Mouse (Mus musculus): Measurements from ENCODE around the gene Fam170b. TPM values are rescaled to one million over a fixed set of nuclear protein-coding genes. Genes with fewer than 3 reads are reported as not detected.

Fam170b gene
- total and polyA plus RNA-seq, 2 experiments from 2014 or later: 0.12 TPM; not detected in 1

DNA sequence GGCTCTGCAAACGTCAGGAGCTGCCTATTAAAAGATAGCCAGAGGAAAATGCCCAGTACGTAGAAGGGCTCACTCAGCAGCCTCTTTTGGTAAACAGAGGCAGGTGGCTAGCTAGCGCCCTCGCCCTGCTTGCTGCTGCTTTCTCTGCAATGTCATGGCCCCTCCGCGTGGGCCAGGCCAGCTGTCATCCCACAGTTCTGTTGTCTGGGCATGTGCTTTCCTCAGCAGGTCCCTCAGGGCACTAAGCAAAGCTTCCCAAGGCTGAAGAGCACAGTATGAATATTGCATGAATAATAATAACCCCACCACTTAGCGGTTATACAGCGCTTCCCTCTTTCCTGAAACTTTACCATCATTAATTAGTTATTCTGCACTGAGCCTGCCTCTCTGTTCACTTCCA lies 37.4 kb upstream of the Fam170b start:
- no peak overlapping the region for H3K4me2 ChIP-seq (ENCODE audit: low read depth, low read length)
- DNase-seq (ENCODE audit: low spot score) (no peak), ATAC-seq (ENCODE audit: insufficient read depth, low read depth) (no peak)
- no peak overlapping the region for H3K27ac ChIP-seq (ENCODE audit: low read depth)
- no peaks in the 10 kb centered on the region for H3K36me3 ChIP-seq (replicated peaks; ENCODE audit: control insufficient read depth, insufficient read depth, low read length)
- no peak overlapping the region for H3K4me3 ChIP-seq (ENCODE audit: low read depth, low read length)
- H3K9ac ChIP-seq (replicated peaks; ENCODE audit: low read depth, low read length): no peak overlapping the region
- H3K27me3 ChIP-seq (ENCODE audit: control insufficient read depth, insufficient read depth, low read length): no peaks in the 10 kb centered on the region
- 78% methylated on average over 8 of the region's 8 CpGs for WGBS
- no peaks in the 10 kb centered on the region for H3K9me3 ChIP-seq (replicated peaks; ENCODE audit: control insufficient read depth, low read length)
- no peaks in the 10 kb centered on the region for H3K4me1 ChIP-seq (ENCODE audit: control insufficient read depth, insufficient read depth)
- TF ChIP-seq EP300 (IDR thresholded peaks at IDR 0.05; ENCODE audit: low read depth) (no peak), CTCF (IDR thresholded peaks at IDR 0.05; ENCODE audit: low read depth) (no peak)

- Histone ChIP-seq H3K9me3 (replicated peaks; ENCODE audit: control insufficient read depth, low read length) (no peaks in the 10 kb centered on the region), H3K4me1 (ENCODE audit: control insufficient read depth, insufficient read depth) (no peaks in the 10 kb centered on the region), H3K4me3 (ENCODE audit: low read depth, low read length) (no peak overlapping the region), H3K36me3 (replicated peaks; ENCODE audit: control insufficient read depth, insufficient read depth, low read length) (no peaks in the 10 kb centered on the region), H3K4me2 (ENCODE audit: low read depth, low read length) (no peak overlapping the region), H3K27me3 (ENCODE audit: control insufficient read depth, insufficient read depth, low read length) (no peaks in the 10 kb centered on the region), H3K9ac (replicated peaks; ENCODE audit: low read depth, low read length) (no peak overlapping the region), H3K27ac (ENCODE audit: low read depth) (no peak overlapping the region)
- TF ChIP-seq CTCF (IDR thresholded peaks at IDR 0.05; ENCODE audit: low read depth) (no peak), EP300 (IDR thresholded peaks at IDR 0.05; ENCODE audit: low read depth) (no peak)
- 84% methylated on average over 2 of the region's 2 CpGs for WGBS
- no peak for ATAC-seq (ENCODE audit: insufficient read depth, low read depth)
- DNase-seq (ENCODE audit: low spot score): no peak
These were observed 36.0 kb upstream of the Fam170b start for GRCm38 (mm10) chr14:32797803-32798202.

- DNase-seq (ENCODE audit: low spot score) (no peak), ATAC-seq (ENCODE audit: insufficient read depth, low read depth) (no peak)
- Histone ChIP-seq H3K36me3 (replicated peaks; ENCODE audit: control insufficient read depth, insufficient read depth, low read length) (no peaks in the 10 kb centered on the region), H3K27ac (ENCODE audit: low read depth) (no peak overlapping the region), H3K9ac (replicated peaks; ENCODE audit: low read depth, low read length) (no peak overlapping the region), H3K4me1 (ENCODE audit: control insufficient read depth, insufficient read depth) (no peaks in the 10 kb centered on the region), H3K27me3 (ENCODE audit: control insufficient read depth, insufficient read depth, low read length) (no peaks in the 10 kb centered on the region), H3K4me2 (ENCODE audit: low read depth, low read length) (no peak overlapping the region), H3K4me3 (ENCODE audit: low read depth, low read length) (no peak overlapping the region), H3K9me3 (replicated peaks; ENCODE audit: control insufficient read depth, low read length) (no peaks in the 10 kb centered on the region)
- 77% methylated on average over 4 of the region's 4 CpGs for WGBS
- no peak for TF ChIP-seq EP300 (IDR thresholded peaks at IDR 0.05; ENCODE audit: low read depth)
- no peak for TF ChIP-seq CTCF (IDR thresholded peaks at IDR 0.05; ENCODE audit: low read depth)
These were observed 35.4 kb upstream of the Fam170b start for GRCm38 (mm10) chr14:32798355-32798754.

DNA sequence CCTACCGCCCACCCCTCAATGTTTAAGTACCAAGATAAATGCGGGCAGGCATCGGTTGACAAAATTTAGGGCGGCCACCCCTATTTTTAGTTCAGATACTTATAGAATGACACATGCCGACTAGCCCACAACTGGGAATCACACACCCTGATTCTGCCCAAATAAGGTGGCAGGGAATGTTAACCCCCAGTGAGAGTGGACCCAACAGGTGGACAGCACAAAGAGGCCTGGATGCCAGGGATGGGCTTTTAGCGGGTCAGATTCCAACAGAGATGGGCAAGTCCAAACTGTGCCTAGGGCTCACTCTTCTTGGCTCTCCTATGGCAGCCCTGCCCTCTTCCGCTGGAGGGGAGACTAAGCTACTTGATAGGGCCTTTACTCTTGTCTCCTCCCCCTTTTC lies 33.7 kb upstream of the Fam170b start:
- H3K9ac ChIP-seq (replicated peaks; ENCODE audit: low read depth, low read length): no peak overlapping the region
- H3K4me3 ChIP-seq (ENCODE audit: low read depth, low read length): no peak overlapping the region
- 52% methylated on average over 7 of the region's 7 CpGs for WGBS
- TF ChIP-seq EP300 (IDR thresholded peaks at IDR 0.05; ENCODE audit: low read depth) (no peak), CTCF (IDR thresholded peaks at IDR 0.05; ENCODE audit: low read depth) (no peak)
- no peak for DNase-seq (ENCODE audit: low spot score)
- no peak for ATAC-seq (ENCODE audit: insufficient read depth, low read depth)
- H3K27ac ChIP-seq (ENCODE audit: low read depth): no peak overlapping the region
- no peak overlapping the region for H3K4me2 ChIP-seq (ENCODE audit: low read depth, low read length)
- H3K27me3 ChIP-seq (ENCODE audit: control insufficient read depth, insufficient read depth, low read length): no peaks in the 10 kb centered on the region
- no peaks in the 10 kb centered on the region for H3K9me3 ChIP-seq (replicated peaks; ENCODE audit: control insufficient read depth, low read length)
- no peaks in the 10 kb centered on the region for H3K4me1 ChIP-seq (ENCODE audit: control insufficient read depth, insufficient read depth)
- H3K36me3 ChIP-seq (replicated peaks; ENCODE audit: control insufficient read depth, insufficient read depth, low read length): no peaks in the 10 kb centered on the region

DNA sequence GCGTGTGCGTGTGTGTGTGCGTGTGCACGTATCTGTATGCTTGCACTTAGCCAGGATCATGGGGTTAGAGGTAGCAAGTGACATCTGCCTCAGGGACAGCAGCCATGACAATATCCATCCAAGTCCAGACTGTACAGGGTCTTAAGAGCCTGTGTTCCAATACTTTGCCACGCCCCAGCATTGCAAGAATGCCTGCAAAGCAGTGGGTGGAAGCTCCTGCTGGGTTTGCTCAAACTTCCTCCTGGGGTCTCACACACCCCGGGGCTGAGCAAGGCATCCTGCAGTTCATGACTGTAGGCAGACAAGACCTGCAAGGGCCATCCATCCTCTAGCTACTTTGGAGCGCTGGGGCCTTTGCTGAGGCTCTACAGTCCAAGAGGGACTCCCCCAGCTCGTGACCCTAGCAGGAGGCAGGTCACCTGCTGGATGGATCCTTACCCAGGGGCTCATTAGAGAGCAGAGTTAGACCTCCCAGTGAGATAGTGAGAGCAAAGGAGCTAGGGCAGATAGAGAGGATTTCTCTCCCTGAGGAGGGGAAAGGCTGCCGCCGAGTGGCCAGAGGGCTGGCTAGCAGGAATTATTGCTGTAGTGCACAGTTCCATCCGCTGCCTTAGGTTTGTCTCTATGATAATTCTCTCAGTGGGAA lies 32.6 kb upstream of the Fam170b start:
- Histone ChIP-seq H3K9me3 (replicated peaks; ENCODE audit: control insufficient read depth, low read length) (no peaks in the 10 kb centered on the region), H3K36me3 (replicated peaks; ENCODE audit: control insufficient read depth, insufficient read depth, low read length) (no peaks in the 10 kb centered on the region), H3K27ac (ENCODE audit: low read depth) (no peak overlapping the region), H3K4me2 (ENCODE audit: low read depth, low read length) (no peak overlapping the region), H3K9ac (replicated peaks; ENCODE audit: low read depth, low read length) (no peak overlapping the region), H3K27me3 (ENCODE audit: control insufficient read depth, insufficient read depth, low read length) (no peaks in the 10 kb centered on the region), H3K4me3 (ENCODE audit: low read depth, low read length) (no peak overlapping the region), H3K4me1 (ENCODE audit: control insufficient read depth, insufficient read depth) (no peaks in the 10 kb centered on the region)
- DNase-seq (ENCODE audit: low spot score) (peak; percentile 43), ATAC-seq (ENCODE audit: insufficient read depth, low read depth) (no peak)
- TF ChIP-seq EP300 (IDR thresholded peaks at IDR 0.05; ENCODE audit: low read depth) (no peak), CTCF (IDR thresholded peaks at IDR 0.05; ENCODE audit: low read depth) (peak; percentile 66)
- 66% methylated on average over 11 of the region's 11 CpGs for WGBS

DNA sequence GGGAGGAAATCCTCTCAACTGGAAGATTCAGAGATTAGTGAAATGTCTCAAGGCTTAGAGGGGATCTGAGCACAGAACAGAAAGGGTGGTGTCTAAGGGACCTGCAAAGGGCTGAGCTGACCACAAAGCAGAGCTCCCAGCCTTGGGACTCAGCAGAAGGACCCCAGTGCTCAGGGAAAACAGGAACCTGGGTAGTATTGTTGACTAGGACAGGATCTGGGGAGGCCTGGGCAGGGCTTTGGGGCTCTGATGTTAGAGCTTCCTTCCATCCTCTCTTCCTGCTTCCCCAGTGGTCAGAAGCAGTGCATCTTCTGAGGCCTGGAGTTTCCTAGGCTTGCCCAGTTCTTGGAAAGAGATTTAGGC lies 32.1 kb upstream of the Fam170b start:
- no peak for ATAC-seq (ENCODE audit: insufficient read depth, low read depth)

More for the DNA sequence above, 32.1 kb upstream of the Fam170b start:
- no peak overlapping the region for H3K4me3 ChIP-seq (ENCODE audit: low read depth, low read length)
- H3K27me3 ChIP-seq (ENCODE audit: control insufficient read depth, insufficient read depth, low read length): no peaks in the 10 kb centered on the region
- no peak overlapping the region for H3K4me2 ChIP-seq (ENCODE audit: low read depth, low read length)
- H3K36me3 ChIP-seq (replicated peaks; ENCODE audit: control insufficient read depth, insufficient read depth, low read length): no peaks in the 10 kb centered on the region
- TF ChIP-seq CTCF (IDR thresholded peaks at IDR 0.05; ENCODE audit: low read depth) (no peak), EP300 (IDR thresholded peaks at IDR 0.05; ENCODE audit: low read depth) (no peak)
- H3K27ac ChIP-seq (ENCODE audit: low read depth): no peak overlapping the region
- no peak overlapping the region for H3K9ac ChIP-seq (replicated peaks; ENCODE audit: low read depth, low read length)
- DNase-seq (ENCODE audit: low spot score): no peak
- no peaks in the 10 kb centered on the region for H3K9me3 ChIP-seq (replicated peaks; ENCODE audit: control insufficient read depth, low read length)
- H3K4me1 ChIP-seq (ENCODE audit: control insufficient read depth, insufficient read depth): no peaks in the 10 kb centered on the region

Data from heart, postnatal 0 days (tissue).